Mouse (Mus musculus) liver, postnatal 0 days (tissue): ENCODE results near the gene Mettl26. TPM values are rescaled to one million over a fixed set of nuclear protein-coding genes. Genes with fewer than 3 reads are reported as not detected.

Source experiments
- ATAC-seq: fragments of 200-750 bp; cut with Nextera tagmentation; 2 replicates; pipeline ENCODE4 v1.8.0; 2017; ENCODE audit warnings: mild to moderate bottlenecking, moderate library complexity
- DNase-seq: peaks from one replicate; pipeline ENCODE4 v3.0.0-alpha.2; 2016
- H3K27ac ChIP-seq: fragments of 300-500 bp; sonication (generic); 2 replicates; pipeline ENCODE4 v1.5.1; 2014; ENCODE audit warnings: antibody characterized with exemption, moderate library complexity, mild to moderate bottlenecking, low read depth
- H3K27me3 ChIP-seq: fragments of 300-500 bp; sonication (generic); 2 replicates; pipeline ENCODE4 v1.6.1; 2014; ENCODE audit warnings: low read length, control low read depth, mixed read lengths; ENCODE audit not compliant: insufficient read depth
- H3K36me3 ChIP-seq: fragments of 300-500 bp; sonication (generic); replicated peaks from 2 replicates; pipeline ENCODE4 v1.6.1; 2014; ENCODE audit warnings: mild to moderate bottlenecking, control low read depth, low read length, moderate library complexity, mixed read lengths; ENCODE audit not compliant: insufficient read depth
- H3K4me1 ChIP-seq: fragments of 300-500 bp; sonication (generic); 2 replicates; pipeline ENCODE4 v1.6.1; 2014; ENCODE audit warnings: antibody characterized with exemption, mild to moderate bottlenecking, control low read depth; ENCODE audit not compliant: insufficient read depth
- H3K4me2 ChIP-seq: fragments of 300-500 bp; sonication (generic); 2 replicates; pipeline ENCODE4 v1.6.1; 2014; ENCODE audit warnings: low read depth, mild to moderate bottlenecking, low read length, moderate library complexity, mixed read lengths
- H3K4me3 ChIP-seq: fragments of 300-500 bp; sonication (generic); 2 replicates; pipeline ENCODE4 v1.5.1; 2014; ENCODE audit warnings: low read depth, low read length
- H3K9ac ChIP-seq: fragments of 300-500 bp; sonication (generic); replicated peaks from 2 replicates; pipeline ENCODE4 v1.6.1; 2014; ENCODE audit warnings: mild to moderate bottlenecking, moderate library complexity
- H3K9me3 ChIP-seq: fragments of 300-500 bp; sonication (generic); 2 replicates; pipeline ENCODE4 v1.6.1; 2016; ENCODE audit warnings: mild to moderate bottlenecking, control low read depth, low read length, mixed read lengths
- CTCF ChIP-seq: sonication (generic); IDR thresholded peaks from 2 replicates; pipeline ENCODE4 v1.5.1; 2016; ENCODE audit warnings: antibody characterized with exemption, low read depth
- EP300 ChIP-seq: IDR thresholded peaks from 2 replicates; pipeline ENCODE4 v1.6.1; 2016; ENCODE audit warnings: antibody characterized with exemption, low read depth, mild to moderate bottlenecking
- WGBS: fragments of 180-500 bp; shearing (Covaris S2); extraction: QIAGEN DNeasy Blood & Tissue Kit; methylation state at CpG from one replicate; pipeline ENCODE4 v1.1.7; 2014; ENCODE audit not compliant: insufficient replicate concordance; 5-methylcytosine and 5-hydroxymethylcytosine counted together
- microRNA-seq: library from miRNA; unstranded; fragments of <30 nt; microRNA quantifications from one replicate; pipeline ENCODE4, GENCODE M21; 2016
- polyA plus RNA-seq: library from polyadenylated mRNA; unstranded; fragments of >200 nt; fragmentation: Nextera tagmentation; extraction: Ambion mirVana; gene quantifications from 2 replicates; pipeline ENCODE4 v1.2.1, GENCODE M21; 2015

Gene Mettl26
- polyA plus RNA-seq, 1 experiment from 2014 or later, result 72.5 TPM

DNA sequence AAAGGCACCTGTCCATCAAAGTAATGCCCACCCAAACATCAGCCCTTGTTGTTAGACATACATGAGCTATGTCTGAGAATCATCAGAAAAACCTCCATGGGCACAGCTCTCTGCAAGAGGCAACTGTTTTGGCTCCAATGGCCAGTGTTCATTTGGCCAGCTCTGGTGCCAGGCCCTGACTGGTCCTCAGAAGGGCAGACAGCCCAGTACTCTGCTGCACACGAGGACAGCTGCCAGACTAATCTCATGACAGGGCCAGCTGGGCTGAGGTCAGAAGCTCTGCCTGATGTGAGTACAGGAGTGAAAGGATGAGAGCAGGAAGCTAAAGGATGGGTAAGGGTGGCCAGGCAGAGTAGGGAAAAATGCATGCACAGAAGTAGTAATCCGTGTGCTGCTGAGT is 50.5 kb downstream of the Mettl26 start:
- no peak overlapping the region for H3K9ac ChIP-seq
- DNase-seq (no peak), ATAC-seq (no peak)
- TF ChIP-seq CTCF (no peak), EP300 (no peak)
- H3K4me1 ChIP-seq, result peaks cover 7% of the 10 kb centered on the region
- H3K36me3 ChIP-seq, result peaks cover 51% of the 10 kb centered on the region
- WGBS, result 77% methylated on average over 2 of the region's 2 CpGs
- no peak overlapping the region for H3K4me2 ChIP-seq
- no peak overlapping the region for H3K27ac ChIP-seq
- no peak overlapping the region for H3K4me3 ChIP-seq
- no peaks in the 10 kb centered on the region for H3K27me3 ChIP-seq
- H3K9me3 ChIP-seq, result no peaks in the 10 kb centered on the region

Small RNA genes within 50 kb of the gene (microRNA-seq; reads per million reads assigned to microRNA genes)
- 1.6 reads per million for gene Mir3082

Other genes with a start within 250 kb of the Mettl26 start
- gene Gng13, start 157.9 kb upstream of the Mettl26 start, polyA plus RNA-seq, result 0.39 TPM in 1 of 2 replicates, not detected in the other
- 7.4 TPM in 2 replicates for gene Chtf18, start 147.7 kb upstream of the Mettl26 start, polyA plus RNA-seq
- 3.8 and 3.9 TPM in 2 replicates for gene Rpusd1, start 147.4 kb upstream of the Mettl26 start, polyA plus RNA-seq
- gene Mslnl, start 139.0 kb upstream of the Mettl26 start, polyA plus RNA-seq, result not detected in 2 replicates
- 12.3 and 14.7 TPM in 2 replicates for gene Msln, start 120.7 kb upstream of the Mettl26 start, polyA plus RNA-seq
- 12.8 and 15.3 TPM in 2 replicates for gene Narfl, start 101.3 kb upstream of the Mettl26 start, polyA plus RNA-seq
- 8.3 and 9.4 TPM in 2 replicates for gene Haghl, start 89.4 kb upstream of the Mettl26 start, polyA plus RNA-seq
- gene Ccdc78, start 88.5 kb upstream of the Mettl26 start, polyA plus RNA-seq, result not detected in 2 replicates
- gene Fam173a, start 82.2 kb upstream of the Mettl26 start, polyA plus RNA-seq, result 51.5 and 51.6 TPM in 2 replicates
- not detected in 2 replicates for gene AC134908.4, start 79.4 kb upstream of the Mettl26 start, polyA plus RNA-seq
- gene Metrn, start 77.9 kb upstream of the Mettl26 start, polyA plus RNA-seq, result 11.9 TPM in 2 replicates
- 0.05 TPM in 1 of 2 replicates, not detected in the other for gene Fbxl16, start 66.0 kb upstream of the Mettl26 start, polyA plus RNA-seq
- gene Wdr24, start 51.4 kb upstream of the Mettl26 start, polyA plus RNA-seq, result 5.5 and 7.2 TPM in 2 replicates
- gene Jmjd8, start 46.2 kb upstream of the Mettl26 start, polyA plus RNA-seq, result 12.8 and 13.8 TPM in 2 replicates
- gene Stub1, start 41.7 kb upstream of the Mettl26 start, polyA plus RNA-seq, result 118 and 119 TPM in 2 replicates
- gene Rhbdl1, start 37.8 kb upstream of the Mettl26 start, polyA plus RNA-seq, result 0.17 and 0.35 TPM in 2 replicates
- gene Gm20683, start 33.3 kb upstream of the Mettl26 start, polyA plus RNA-seq, result 0.30 and 0.34 TPM in 2 replicates
- gene Rhot2, start 30.2 kb upstream of the Mettl26 start, polyA plus RNA-seq, result 9.8 and 10.4 TPM in 2 replicates
- gene Wdr90, start 13.6 kb upstream of the Mettl26 start, polyA plus RNA-seq, result 2.7 and 3.4 TPM in 2 replicates
- 127 and 143 TPM in 2 replicates for gene Mcrip2, start 6.3 kb upstream of the Mettl26 start, polyA plus RNA-seq
- gene Wfikkn1, start 5.8 kb downstream of the Mettl26 start, polyA plus RNA-seq, result 0.33 and 0.54 TPM in 2 replicates
- 6.5 and 7.3 TPM in 2 replicates for gene Rab40c, start 44.7 kb downstream of the Mettl26 start, polyA plus RNA-seq
- gene Pigq, start 69.9 kb downstream of the Mettl26 start, polyA plus RNA-seq, result 56.0 and 58.7 TPM in 2 replicates
- gene Nhlrc4, start 69.9 kb downstream of the Mettl26 start, polyA plus RNA-seq, result 2.0 and 3.8 TPM in 2 replicates
- not detected in 2 replicates for gene A930017K11Rik, start 77.5 kb downstream of the Mettl26 start, polyA plus RNA-seq
- gene Capn15, start 110.7 kb downstream of the Mettl26 start, polyA plus RNA-seq, result 6.6 and 8.3 TPM in 2 replicates
- gene Rab11fip3, start 194.5 kb downstream of the Mettl26 start, polyA plus RNA-seq, result 1.7 TPM in 2 replicates
- gene Decr2, start 215.3 kb downstream of the Mettl26 start, polyA plus RNA-seq, result 142 and 151 TPM in 2 replicates
- gene Nme4, start 220.5 kb downstream of the Mettl26 start, polyA plus RNA-seq, result 13.9 and 17.7 TPM in 2 replicates
- 2.5 and 2.6 TPM in 2 replicates for gene Tmem8, start 238.2 kb downstream of the Mettl26 start, polyA plus RNA-seq
- 81.9 and 85.9 TPM in 2 replicates for gene Mrpl28, start 248.4 kb downstream of the Mettl26 start, polyA plus RNA-seq